Mouse (Mus musculus) thymus, postnatal 10 days (tissue): Measurements from ENCODE around the gene Dynlrb2.

ENCODE experiments used
- DNase-seq, 2 experiments: peaks; one replicate each; pipeline ENCODE4 v3.0.0; 2021; ENCODE audit warnings: low spot score in 2 of 2

Gene Dynlrb2

DNA sequence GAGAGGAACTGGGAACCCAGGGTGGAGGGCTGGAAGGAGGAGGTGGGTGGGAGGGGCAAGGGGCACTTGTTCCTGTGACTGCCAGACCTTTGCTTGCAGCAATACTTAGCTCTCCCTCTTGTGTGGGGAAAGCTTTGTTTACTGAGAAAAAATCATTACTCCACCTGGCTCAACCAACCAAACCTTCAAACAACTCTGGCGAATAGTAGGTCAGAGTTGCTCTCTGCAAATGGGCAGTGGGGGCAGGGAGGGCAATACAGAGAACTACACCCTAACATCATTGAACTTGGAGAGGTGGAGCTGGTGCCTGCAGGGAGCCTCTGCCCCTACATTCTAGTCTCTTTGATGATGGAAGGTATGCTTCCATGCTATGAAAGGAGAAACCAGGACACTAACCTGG lies 35.4 kb downstream of the Dynlrb2 start:
- DNase-seq, result no peak

GRCm38 (mm10) chr8:116542842-116543241 lies 38.1 kb downstream of the Dynlrb2 start:
- no peak for DNase-seq

GRCm38 (mm10) chr8:116543366-116543765 lies 38.6 kb downstream of the Dynlrb2 start:
- no peak for DNase-seq

DNA sequence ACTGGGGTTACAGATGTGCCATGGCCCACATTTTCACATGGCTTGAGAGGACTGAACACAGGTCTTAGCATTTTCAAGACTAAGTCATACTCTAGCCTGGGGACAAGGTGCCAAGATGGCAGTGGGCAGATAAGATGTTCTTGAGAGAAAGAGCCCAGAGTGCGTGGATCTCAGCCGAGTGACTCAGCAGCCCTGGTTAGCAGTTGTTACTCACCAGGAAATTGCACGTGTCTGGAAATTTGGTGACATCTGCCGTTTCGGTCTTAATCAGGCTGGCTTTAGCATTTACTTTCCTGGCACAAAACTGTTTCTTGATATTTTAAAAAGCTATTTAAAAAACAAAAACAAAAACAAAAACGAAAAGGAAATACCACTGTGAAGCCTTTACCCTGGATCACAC lies 47.5 kb downstream of the Dynlrb2 start:
- DNase-seq, result no peak

- DNase-seq, result no peak
Measured at GRCm38 (mm10) chr8:116552778-116553177, 48.0 kb downstream of the Dynlrb2 start.
